Mouse (Mus musculus) hindbrain, postnatal 0 days (tissue): ENCODE data around the gene Arih2. TPM values are rescaled to one million over a fixed set of nuclear protein-coding genes. Genes with fewer than 3 reads are reported as not detected.

ENCODE experiments used
- ATAC-seq: fragments of 200-750 bp; cut with Nextera tagmentation; 2 replicates; pipeline ENCODE4 v1.8.0; 2017; ENCODE audit warnings: mild to moderate bottlenecking, moderate TSS enrichment, moderate library complexity
- DNase-seq: peaks from one replicate; pipeline ENCODE4 v3.0.0-alpha.2; 2015; ENCODE audit warnings: low spot score
- H3K27ac ChIP-seq: fragments of 300-500 bp; sonication (generic); 2 replicates; pipeline ENCODE4 v1.5.1; 2014; ENCODE audit warnings: mild to moderate bottlenecking
- H3K27me3 ChIP-seq: fragments of 300-500 bp; sonication (generic); 2 replicates; pipeline ENCODE4 v1.6.1; 2014; ENCODE audit warnings: low read length, mixed read lengths; ENCODE audit not compliant: insufficient read depth
- H3K36me3 ChIP-seq: fragments of 300-500 bp; sonication (generic); 2 replicates; pipeline ENCODE4 v1.6.1; 2014; ENCODE audit warnings: low read length, mixed read lengths; ENCODE audit not compliant: insufficient read depth
- H3K4me1 ChIP-seq: fragments of 300-500 bp; sonication (generic); 2 replicates; pipeline ENCODE4 v1.6.1; 2014; ENCODE audit warnings: antibody characterized with exemption, low read length, mixed read lengths; ENCODE audit not compliant: insufficient read depth
- H3K4me2 ChIP-seq: fragments of 300-500 bp; sonication (generic); 2 replicates; pipeline ENCODE4 v1.6.1; 2014; ENCODE audit warnings: low read depth, mild to moderate bottlenecking, low read length, moderate library complexity, mixed read lengths
- H3K4me3 ChIP-seq: fragments of 300-500 bp; sonication (generic); 2 replicates; pipeline ENCODE4 v1.5.1; 2014; ENCODE audit warnings: low read length
- H3K9ac ChIP-seq: fragments of 300-500 bp; sonication (generic); replicated peaks from 2 replicates; pipeline ENCODE4 v1.6.1; 2014; ENCODE audit warnings: mild to moderate bottlenecking, low read length, moderate library complexity, mixed read lengths
- H3K9me3 ChIP-seq: fragments of 300-500 bp; sonication (generic); 2 replicates; pipeline ENCODE4 v1.6.1; 2016; ENCODE audit warnings: low read length, mixed read lengths
- CTCF ChIP-seq: IDR thresholded peaks from 2 replicates; pipeline ENCODE4 v1.5.1; 2016; ENCODE audit warnings: antibody characterized with exemption, control low read depth, low read depth
- WGBS: fragments of 180-500 bp; shearing (Covaris S2); extraction: QIAGEN DNeasy Blood & Tissue Kit; methylation state at CpG from one replicate; pipeline ENCODE4 v1.1.7; 2014; 5-methylcytosine and 5-hydroxymethylcytosine counted together
- polyA plus RNA-seq: library from polyadenylated mRNA; unstranded; fragments of >200 nt; fragmentation: Nextera tagmentation; extraction: Ambion mirVana; gene quantifications from 2 replicates; pipeline ENCODE4 v1.2.1, GENCODE M21; 2015
- total RNA-seq: library from RNA; depleted of rRNA; stranded (reverse); fragments of >200 nt; gene quantifications from 2 replicates; pipeline ENCODE4 v1.2.3, GENCODE M21; 2014

Arih2 gene
- total and polyA plus RNA-seq, 2 experiments from 2014 or later, result 39.7 to 54.8 TPM

DNA sequence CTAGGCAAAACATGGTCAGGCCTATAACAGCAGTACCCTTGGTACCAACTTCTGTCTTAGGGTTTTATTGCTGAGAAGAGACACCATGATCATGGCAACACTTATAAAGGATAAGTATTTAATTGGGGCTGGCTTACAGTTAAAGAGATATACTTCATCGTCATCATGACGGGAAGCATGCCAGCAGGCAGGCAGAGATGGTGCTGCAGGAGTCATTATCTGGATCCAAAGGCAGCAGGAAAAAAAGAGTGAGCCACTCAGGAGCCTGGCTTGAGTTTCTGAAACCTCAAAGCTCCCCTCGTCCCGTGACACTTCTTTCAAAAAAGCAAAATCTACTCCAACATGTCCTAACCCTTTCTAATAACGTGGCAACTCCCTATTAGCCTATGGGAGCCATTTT, 16.8 kb downstream of the Arih2 start:
- TF ChIP-seq CTCF, result no peak
- Histone ChIP-seq H3K27ac (no peak overlapping the region), H3K36me3 (no peaks in the 10 kb centered on the region), H3K9ac (no peak overlapping the region), H3K4me1 (no peaks in the 10 kb centered on the region), H3K9me3 (no peaks in the 10 kb centered on the region), H3K4me3 (no peak overlapping the region), H3K27me3 (no peaks in the 10 kb centered on the region), H3K4me2 (no peak overlapping the region)
- ATAC-seq (no peak), DNase-seq (no peak)
- 81% methylated on average over 5 of the region's 5 CpGs for WGBS

DNA sequence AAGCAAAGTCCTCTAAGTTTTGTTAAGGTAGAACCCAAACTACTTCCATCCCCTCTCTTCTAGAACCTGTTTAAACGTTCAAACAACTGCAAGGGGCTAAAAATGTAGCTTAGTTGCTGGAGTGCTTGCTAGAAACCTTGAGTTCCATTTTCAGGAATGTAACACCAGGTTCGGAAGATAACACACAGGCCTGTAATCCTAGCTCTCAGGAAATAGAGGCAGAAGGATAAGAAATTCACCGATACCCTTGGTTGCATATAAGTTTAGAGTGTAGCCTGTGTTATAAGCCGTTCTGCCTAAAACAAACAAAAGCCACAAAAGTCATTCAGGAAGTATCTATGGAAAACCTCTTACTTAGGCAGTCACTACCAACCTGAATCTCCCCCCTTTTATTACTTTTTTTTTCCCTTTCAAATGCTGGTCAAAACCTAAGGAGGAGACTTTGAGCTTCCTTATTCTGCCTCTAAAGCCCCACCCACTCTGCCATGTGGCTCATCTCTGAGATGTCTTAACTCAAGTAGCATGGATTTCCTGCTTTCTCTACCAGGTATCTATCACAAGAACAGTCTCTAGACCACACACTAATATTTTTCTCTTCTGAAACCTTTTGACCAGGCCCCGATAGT, 17.4 kb downstream of the Arih2 start:
- H3K9me3 ChIP-seq, result no peaks in the 10 kb centered on the region
- TF ChIP-seq CTCF, result no peak
- no peaks in the 10 kb centered on the region for H3K4me1 ChIP-seq
- no peak for ATAC-seq
- no peak overlapping the region for H3K4me2 ChIP-seq
- no peaks in the 10 kb centered on the region for H3K36me3 ChIP-seq
- no peak for DNase-seq
- 94% methylated on average over 5 of the region's 5 CpGs for WGBS
- H3K4me3 ChIP-seq, result no peak overlapping the region
- no peaks in the 10 kb centered on the region for H3K27me3 ChIP-seq
- no peak overlapping the region for H3K27ac ChIP-seq
- no peak overlapping the region for H3K9ac ChIP-seq

DNA sequence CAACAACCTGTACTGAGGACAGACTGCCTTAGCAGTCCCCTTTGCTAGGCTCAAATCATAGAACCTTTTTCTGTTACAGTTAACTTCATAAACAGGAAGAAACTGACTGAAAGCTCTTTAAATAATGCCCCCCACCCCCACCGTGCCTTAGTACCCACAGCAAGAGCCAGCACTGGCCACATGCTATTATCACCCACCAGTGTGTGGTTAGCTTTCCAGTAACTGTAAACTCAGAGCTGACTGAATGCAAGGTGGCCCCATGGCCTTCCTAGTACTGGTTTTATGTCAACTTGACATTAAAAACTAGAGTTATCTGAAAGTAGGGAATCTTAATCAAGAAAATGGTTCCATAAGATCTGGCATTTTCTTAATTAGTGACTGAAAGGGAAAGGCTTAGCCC, 18.5 kb downstream of the Arih2 start:
- Histone ChIP-seq H3K9ac (no peak overlapping the region), H3K9me3 (no peaks in the 10 kb centered on the region), H3K36me3 (no peaks in the 10 kb centered on the region; the same call in 1 of the 2 replicates), H3K4me3 (no peak overlapping the region), H3K27ac (no peak overlapping the region), H3K4me2 (no peak overlapping the region), H3K4me1 (no peaks in the 10 kb centered on the region), H3K27me3 (no peaks in the 10 kb centered on the region)
- no peak for TF ChIP-seq CTCF
- DNase-seq, result no peak
- no peak for ATAC-seq
- 92% methylated on average over 1 of the region's 1 CpGs for WGBS

DNA sequence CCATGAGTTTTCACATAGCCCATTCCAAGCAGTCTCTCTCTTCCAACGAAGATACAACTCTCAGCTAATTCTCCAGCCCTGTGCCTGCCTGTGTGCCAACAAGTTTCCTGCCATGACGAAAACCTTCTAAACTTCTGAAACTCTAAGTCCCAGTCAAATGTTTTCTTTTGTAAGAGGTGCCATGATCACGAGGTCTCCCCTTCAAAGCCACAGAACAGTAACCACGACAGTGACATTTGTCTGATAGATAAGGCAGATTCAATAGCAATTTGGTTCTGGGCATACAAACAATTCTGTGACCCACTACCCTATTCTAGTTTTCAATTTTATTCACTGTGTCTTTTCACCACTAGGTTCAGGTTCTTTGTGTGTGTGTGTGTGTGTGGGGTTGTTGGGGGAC, 21.0 kb downstream of the Arih2 start:
- no peak for DNase-seq
- no peaks in the 10 kb centered on the region for H3K27me3 ChIP-seq
- H3K27ac ChIP-seq, result no peak overlapping the region
- H3K9ac ChIP-seq, result no peak overlapping the region
- H3K4me1 ChIP-seq, result no peaks in the 10 kb centered on the region
- no peaks in the 10 kb centered on the region for H3K9me3 ChIP-seq
- no peak overlapping the region for H3K4me3 ChIP-seq
- H3K4me2 ChIP-seq, result no peak overlapping the region
- H3K36me3 ChIP-seq, result no peaks in the 10 kb centered on the region; the same call in 1 of the 2 replicates
- TF ChIP-seq CTCF, result no peak
- ATAC-seq, result no peak
- 78% methylated on average over 4 of the region's 4 CpGs for WGBS

DNA sequence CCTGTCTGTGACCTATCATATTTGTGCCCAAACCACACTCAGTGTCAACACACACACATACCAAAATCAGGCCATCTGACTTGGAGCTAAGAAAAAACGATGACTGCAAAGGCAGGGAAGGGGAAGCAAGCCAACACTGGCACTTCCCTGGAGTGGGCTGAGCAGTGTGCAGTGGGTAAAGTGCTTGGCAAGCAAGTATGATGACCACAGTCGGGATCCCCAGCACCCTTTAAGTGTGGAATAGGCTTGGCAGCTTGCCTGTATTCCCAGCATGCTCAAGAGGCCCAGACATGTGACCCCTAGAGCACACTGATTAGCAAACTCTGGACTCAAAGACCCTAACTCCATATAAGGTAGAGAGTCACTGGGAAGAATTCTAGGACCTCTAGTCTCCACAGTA, 22.7 kb downstream of the Arih2 start:
- DNase-seq, result peak; percentile 37

DNA sequence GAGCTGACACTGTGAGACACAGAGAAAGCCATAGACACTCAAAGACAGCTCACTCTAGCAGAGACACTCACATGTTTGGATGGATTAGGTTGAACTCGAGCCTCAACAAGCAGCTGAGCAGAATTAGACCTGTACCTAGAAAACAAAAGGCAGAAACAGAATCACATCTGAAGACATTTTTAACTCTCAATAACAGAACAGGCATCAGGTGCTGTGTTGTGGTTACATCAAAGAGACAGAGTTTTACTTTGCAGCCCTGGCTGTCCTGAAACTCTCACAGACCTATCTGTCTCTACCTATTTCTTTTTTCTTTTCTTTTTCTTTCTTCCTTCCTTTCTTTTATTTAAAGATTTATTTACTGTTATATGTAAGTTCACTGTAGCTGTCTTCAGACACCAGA, 31.9 kb downstream of the Arih2 start:
- no peak overlapping the region for H3K9ac ChIP-seq
- no peaks in the 10 kb centered on the region for H3K27me3 ChIP-seq
- TF ChIP-seq CTCF, result no peak
- DNase-seq, result no peak
- H3K27ac ChIP-seq, result no peak overlapping the region
- H3K4me2 ChIP-seq, result no peak overlapping the region
- H3K36me3 ChIP-seq, result peaks cover 29% of the 10 kb centered on the region
- no peaks in the 10 kb centered on the region for H3K9me3 ChIP-seq
- WGBS, result 87% methylated on average over 1 of the region's 1 CpGs
- H3K4me1 ChIP-seq, result no peaks in the 10 kb centered on the region
- ATAC-seq, result no peak
- no peak overlapping the region for H3K4me3 ChIP-seq

More for the DNA sequence above, 22.7 kb downstream of the Arih2 start:
- ATAC-seq, result no peak
- no peaks in the 10 kb centered on the region for H3K9me3 ChIP-seq
- no peaks in the 10 kb centered on the region; the same call in 1 of the 2 replicates for H3K36me3 ChIP-seq
- no peaks in the 10 kb centered on the region for H3K4me1 ChIP-seq
- no peaks in the 10 kb centered on the region for H3K27me3 ChIP-seq
- H3K9ac ChIP-seq, result no peak overlapping the region
- no peak overlapping the region for H3K4me2 ChIP-seq
- H3K4me3 ChIP-seq, result no peak overlapping the region
- no peak for TF ChIP-seq CTCF
- H3K27ac ChIP-seq, result no peak overlapping the region
- 38% methylated on average over 2 of the region's 2 CpGs for WGBS

DNA sequence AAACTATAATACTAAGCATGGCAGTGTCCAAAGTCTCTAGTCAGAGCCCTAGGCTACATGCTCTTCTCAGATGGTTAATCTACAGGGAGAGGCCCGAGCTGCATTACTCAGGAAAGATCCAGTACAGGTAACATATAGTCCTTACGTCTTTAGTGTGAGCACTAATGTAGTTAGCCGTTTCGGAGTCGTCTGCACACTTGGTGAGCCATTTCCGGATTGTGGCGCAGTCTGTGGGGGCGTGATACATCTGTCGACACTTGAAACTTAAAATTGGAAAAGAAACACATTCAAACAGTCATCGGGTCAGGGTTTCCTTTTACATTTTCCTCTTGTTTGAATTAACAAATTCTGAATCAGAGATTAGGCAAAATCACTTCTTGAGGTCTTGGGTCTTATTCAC, 37.7 kb downstream of the Arih2 start:
- peaks cover 69% of the 10 kb centered on the region for H3K36me3 ChIP-seq
- H3K4me2 ChIP-seq, result no peak overlapping the region
- WGBS, result 98% methylated on average over 10 of the region's 10 CpGs
- no peak overlapping the region for H3K9ac ChIP-seq
- no peaks in the 10 kb centered on the region for H3K4me1 ChIP-seq
- no peaks in the 10 kb centered on the region for H3K9me3 ChIP-seq
- no peak overlapping the region for H3K4me3 ChIP-seq
- TF ChIP-seq CTCF, result no peak
- no peak overlapping the region for H3K27ac ChIP-seq
- DNase-seq (no peak), ATAC-seq (no peak)
- no peaks in the 10 kb centered on the region for H3K27me3 ChIP-seq
